10 mouse cellular contexts compared by ENCODE assay signal in genomic region chr1:164342161-164342560, GRCm38 (mm10). TPM values are rescaled to one million over a fixed set of nuclear protein-coding genes. Genes with fewer than 3 reads are reported as not detected.
A peak's percentile ranks its signal among the peaks of the same experiment; 100 is the strongest.
DNase-seq lines count a peak whose midpoint lies in the region; ATAC-seq and TF ChIP-seq lines count a peak whose summit lies in the region.
"Had no signal": no experiment of that assay in that cellular context is flagged by ENCODE, and none has a peak within 500 bp of the region (broad histone marks: within the 10 kb centered on the region; RNA-seq: fewer than 3 reads in every experiment).

No protein-coding gene starts in this region.

- H3K9ac ChIP-seq in kidney, postnatal 0 days (ENCODE audit: low read depth, low read length) = no peak overlapping the region
- H3K9ac ChIP-seq in kidney, embryonic 14.5 days (ENCODE audit: low read depth, low read length) = no peak overlapping the region
- no peak overlapping the region for H3K9ac ChIP-seq in intestine, embryonic 16.5 days (ENCODE audit: low read depth, low read length)
- H3K9ac ChIP-seq: limb, embryonic 12.5 days had no signal

- no peak for DNase-seq in kidney, postnatal 0 days (ENCODE audit: low spot score)
- peak; percentile 76 for DNase-seq in ES-CJ7 (ENCODE audit: low read depth, low spot score)
- DNase-seq in brain, embryonic 14.5 days (ENCODE audit: low read depth) = no peak
- no peak for DNase-seq in layer of hippocampus, adult 8-10 months (ENCODE audit: low spot score in 2 of 2)
- no peak for DNase-seq in cerebellum, adult 8-10 months
- DNase-seq: heart, adult 11 months had no signal

- WGBS in kidney, postnatal 0 days = 88% methylated on average over 3 of the region's 3 CpGs
- WGBS in kidney, embryonic 14.5 days = 88% methylated on average over 3 of the region's 3 CpGs
- 82% methylated on average over 3 of the region's 3 CpGs for WGBS in small intestine, adult 2 months
- 86% methylated on average over 3 of the region's 3 CpGs for WGBS in intestine, embryonic 16.5 days

- H3K27me3 ChIP-seq in kidney, postnatal 0 days (ENCODE audit: insufficient read depth, low read length) = no peaks in the 10 kb centered on the region
- H3K27me3 ChIP-seq in kidney, embryonic 14.5 days (ENCODE audit: control insufficient read depth, insufficient read depth, low read length) = no peaks in the 10 kb centered on the region
- H3K27me3 ChIP-seq in small intestine, adult 2 months (ENCODE audit: control insufficient read depth, insufficient read depth, low read length) = no peaks in the 10 kb centered on the region
- no peaks in the 10 kb centered on the region for H3K27me3 ChIP-seq in intestine, embryonic 16.5 days (replicated peaks; ENCODE audit: control insufficient read depth, insufficient read depth, low read length)
- H3K27me3 ChIP-seq: limb, embryonic 12.5 days had no signal

- no peak for TF ChIP-seq POLR2A in brain, embryonic 14.5 days (IDR thresholded peaks at IDR 0.05; ENCODE audit: borderline replicate concordance, extremely low read depth, insufficient read depth, insufficient read length, poor library complexity, severe bottlenecking)
- no peak for TF ChIP-seq POLR2A in small intestine, adult 2 months (IDR thresholded peaks at IDR 0.05; ENCODE audit: low read depth, low read length)

- H3K9me3 ChIP-seq in kidney, postnatal 0 days (replicated peaks; ENCODE audit: low read length) = no peaks in the 10 kb centered on the region
- H3K9me3 ChIP-seq in kidney, embryonic 14.5 days (ENCODE audit: control insufficient read depth, low read length) = no peaks in the 10 kb centered on the region
- no peaks in the 10 kb centered on the region for H3K9me3 ChIP-seq in intestine, embryonic 16.5 days (ENCODE audit: control insufficient read depth, low read length)
- H3K9me3 ChIP-seq: limb, embryonic 12.5 days had no signal

- peak; percentile 62 for TF ChIP-seq CTCF in kidney, postnatal 0 days (IDR thresholded peaks at IDR 0.05; ENCODE audit: low read depth)
- TF ChIP-seq CTCF in brain, embryonic 14.5 days (IDR thresholded peaks at IDR 0.05; ENCODE audit: borderline replicate concordance, extremely low read depth, insufficient read depth, insufficient read length) = peak; percentile 55; the same call in 1 of the 2 replicates
- TF ChIP-seq CTCF in small intestine, adult 2 months (IDR thresholded peaks at IDR 0.05; ENCODE audit: extremely low read depth, insufficient read length, insufficient replicate concordance, low read depth, low read length) = peak; percentile 51; the same call in 1 of the 2 replicates

- ATAC-seq in kidney, postnatal 0 days (replicated peaks; ENCODE audit: low FRiP score, low read depth) = no peak
- ATAC-seq in kidney, embryonic 14.5 days (ENCODE audit: low FRiP score, low TSS enrichment) = no peak
- no peak for ATAC-seq in intestine, embryonic 16.5 days

- 0 out of 2 replicates have a peak, but pooled peaks cover 5% of the 10 kb centered on the region for H3K36me3 ChIP-seq in kidney, postnatal 0 days (ENCODE audit: insufficient read depth, low read length)
- H3K36me3 ChIP-seq in kidney, embryonic 14.5 days (ENCODE audit: control insufficient read depth, insufficient read depth, low read length) = peaks cover 15% of the 10 kb centered on the region; the same call in 1 of the 2 replicates
- peaks cover 4% of the 10 kb centered on the region; the same call in 1 of the 2 replicates for H3K36me3 ChIP-seq in small intestine, adult 2 months (ENCODE audit: control insufficient read depth, insufficient read depth, low read length)
- no peaks in the 10 kb centered on the region for H3K36me3 ChIP-seq in intestine, embryonic 16.5 days (ENCODE audit: control insufficient read depth, insufficient read depth, low read length)

- no peak overlapping the region for H3K4me3 ChIP-seq in kidney, postnatal 0 days (replicated peaks; ENCODE audit: low read depth, low read length)
- no peak overlapping the region for H3K4me3 ChIP-seq in kidney, embryonic 14.5 days (ENCODE audit: low read length)
- no peak overlapping the region for H3K4me3 ChIP-seq in small intestine, adult 2 months (ENCODE audit: low read depth, low read length)
- no peak overlapping the region for H3K4me3 ChIP-seq in intestine, embryonic 16.5 days (ENCODE audit: low read length)
- H3K4me3 ChIP-seq: limb, embryonic 12.5 days had no signal

- H3K4me1 ChIP-seq in kidney, postnatal 0 days (replicated peaks; ENCODE audit: insufficient read depth, low read length) = no peaks in the 10 kb centered on the region
- no peaks in the 10 kb centered on the region for H3K4me1 ChIP-seq in kidney, embryonic 14.5 days (ENCODE audit: control insufficient read depth, insufficient read depth, low read length)
- H3K4me1 ChIP-seq in small intestine, adult 2 months (ENCODE audit: control insufficient read depth, insufficient read depth, insufficient read length, low read length) = peaks cover 2% of the 10 kb centered on the region; the same call in 1 of the 2 replicates
- no peaks in the 10 kb centered on the region for H3K4me1 ChIP-seq in intestine, embryonic 16.5 days (ENCODE audit: control insufficient read depth, insufficient read depth, low read length)
- H3K4me1 ChIP-seq: limb, embryonic 12.5 days had no signal

- no peak overlapping the region for H3K27ac ChIP-seq in kidney, postnatal 0 days
- H3K27ac ChIP-seq in kidney, embryonic 14.5 days (ENCODE audit: low read depth, low read length) = no peak overlapping the region
- no peak overlapping the region for H3K27ac ChIP-seq in small intestine, adult 2 months (ENCODE audit: insufficient read depth, low read depth, low read length)
- no peak overlapping the region for H3K27ac ChIP-seq in intestine, embryonic 16.5 days (ENCODE audit: low read length)
- H3K27ac ChIP-seq: limb, embryonic 12.5 days had no signal

- H3K4me2 ChIP-seq in kidney, postnatal 0 days (ENCODE audit: low read length) = no peak overlapping the region
- H3K4me2 ChIP-seq in kidney, embryonic 14.5 days (replicated peaks; ENCODE audit: low read depth, low read length) = no peak overlapping the region
- no peak overlapping the region for H3K4me2 ChIP-seq in intestine, embryonic 16.5 days (ENCODE audit: low read depth, low read length)
- H3K4me2 ChIP-seq: limb, embryonic 12.5 days had no signal

RNA-seq across cellular contexts. Expression of gene Blzf1, which starts 34.9 kb away (rescaled TPM):
- 25.0 and 29.7 TPM in 2 replicates for polyA plus RNA-seq in kidney, postnatal 0 days (2015; fragmentation: Nextera tagmentation; extraction: Ambion mirVana)
- 23.9 and 25.4 TPM in 2 replicates for polyA plus RNA-seq in kidney, embryonic 14.5 days (2014; fragmentation: Nextera tagmentation; extraction: Ambion mirVana)
- 10.7 and 12.3 TPM in 2 replicates for polyA plus RNA-seq in brain, embryonic 14.5 days (2012; rRNA removed)
- 0.86 and 1.1 TPM in 2 replicates for polyA plus RNA-seq in small intestine, adult 2 months (2012; rRNA removed)
- 10 to 100 TPM; 21.5 to 24.6 (median 21.8) TPM for total RNA-seq in layer of hippocampus, adult 8-10 months (2022)
- polyA plus RNA-seq in intestine, embryonic 16.5 days (2015; fragmentation: Nextera tagmentation; extraction: Ambion mirVana) = 24.9 and 26.8 TPM in 2 replicates

RNA-seq across cellular contexts. Expression of gene Nme7, which starts 38.2 kb away (rescaled TPM):
- polyA plus RNA-seq in kidney, postnatal 0 days (2015; fragmentation: Nextera tagmentation; extraction: Ambion mirVana) = 41.7 and 42.0 TPM in 2 replicates
- 47.9 and 50.7 TPM in 2 replicates for polyA plus RNA-seq in kidney, embryonic 14.5 days (2014; fragmentation: Nextera tagmentation; extraction: Ambion mirVana)
- 18.4 and 19.2 TPM in 2 replicates for polyA plus RNA-seq in brain, embryonic 14.5 days (2012; rRNA removed)
- polyA plus RNA-seq in small intestine, adult 2 months (2012; rRNA removed) = 1.6 and 1.9 TPM in 2 replicates
- 10 to 100 TPM; 25.4 to 31.7 (median 28.6) TPM for total RNA-seq in layer of hippocampus, adult 8-10 months (2022)
- 30.8 and 31.8 TPM in 2 replicates for polyA plus RNA-seq in intestine, embryonic 16.5 days (2015; fragmentation: Nextera tagmentation; extraction: Ambion mirVana)
